Comparison of ENCODE assay signal across 20 mouse cellular contexts in the genomic region with DNA sequence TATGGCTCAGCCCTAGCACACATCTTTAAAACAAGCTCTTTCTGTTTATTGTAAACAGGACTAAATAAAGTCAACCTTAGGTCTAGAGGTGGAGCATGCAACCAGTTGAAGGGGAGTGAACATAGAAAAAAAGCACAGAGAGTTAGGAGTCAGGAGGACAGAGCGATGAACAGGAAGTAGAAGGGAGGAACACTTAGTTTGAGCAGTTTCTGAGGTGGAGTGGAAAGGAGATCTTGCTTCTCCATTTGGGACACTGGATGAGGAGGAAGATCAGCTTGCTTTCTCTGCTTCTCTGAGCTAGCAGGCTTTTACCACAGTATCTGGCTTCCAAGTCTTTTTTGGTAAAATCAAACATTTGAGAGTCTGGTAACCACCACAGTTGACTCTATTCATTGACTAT.
"Had no signal": no experiment of that assay in that cellular context is flagged by ENCODE, and none has a peak within 500 bp of the region (broad histone marks: within the 10 kb centered on the region; RNA-seq: fewer than 3 reads in every experiment).

No protein-coding gene starts in this region.

- H3K27ac ChIP-seq: macrophage; midbrain, embryonic 10.5 days; midbrain, embryonic 12.5 days; neural tube, embryonic 13.5 days; neural tube, embryonic 15.5 days had no signal

- H3K4me1 ChIP-seq: midbrain, embryonic 10.5 days; midbrain, embryonic 12.5 days; neural tube, embryonic 13.5 days; neural tube, embryonic 15.5 days had no signal

- H3K9me3 ChIP-seq: midbrain, embryonic 10.5 days; midbrain, embryonic 12.5 days; neural tube, embryonic 13.5 days; neural tube, embryonic 15.5 days had no signal

- H3K27me3 ChIP-seq: midbrain, embryonic 12.5 days; neural tube, embryonic 13.5 days; neural tube, embryonic 15.5 days had no signal

- H3K4me3 ChIP-seq: midbrain, embryonic 10.5 days; midbrain, embryonic 12.5 days; myocyte; neural tube, embryonic 13.5 days; neural tube, embryonic 15.5 days had no signal

- H3K4me2 ChIP-seq: lung, embryonic 14.5 days; midbrain, embryonic 12.5 days; neural tube, embryonic 13.5 days; neural tube, embryonic 15.5 days had no signal

- ATAC-seq: midbrain, embryonic 16.5 days had no signal

- DNase-seq: lung, adult 18-20 months; lung, embryonic 14.5 days; lung, postnatal 10 days; lung, postnatal 36 days; midbrain, embryonic 14.5 days; retina, postnatal 1 day; right cerebral cortex, adult 18-20 months; right cerebral cortex, postnatal 25 days; right cerebral cortex, postnatal 4 days; spleen, adult 18-20 months; thymus, adult 18-20 months; thymus, postnatal 14 days; thymus, postnatal 36 days had no signal

- H3K36me3 ChIP-seq: midbrain, embryonic 10.5 days; midbrain, embryonic 12.5 days; neural tube, embryonic 13.5 days; neural tube, embryonic 15.5 days had no signal

- H3K9ac ChIP-seq: lung, embryonic 14.5 days; midbrain, embryonic 12.5 days; neural tube, embryonic 13.5 days; neural tube, embryonic 15.5 days had no signal
